Mouse (Mus musculus): Measurements from ENCODE around the gene Gm26657. TPM values are rescaled to one million over a fixed set of nuclear protein-coding genes. Genes with fewer than 3 reads are reported as not detected.

Gene Gm26657
- polyA plus RNA-seq, 1 experiment from 2014 or later, result not detected

Other genes starting within 250 kb of the Gm26657 start
- gene Actl7b, start 1.4 kb downstream of the Gm26657 start, polyA plus RNA-seq (2016; fragmentation: Nextera tagmentation; extraction: Ambion mirVana), result not detected in 2 replicates
- gene Actl7a, start 3.3 kb downstream of the Gm26657 start, polyA plus RNA-seq (2016; fragmentation: Nextera tagmentation; extraction: Ambion mirVana), result not detected in 2 replicates
- 80.1 and 87.7 TPM in 2 replicates for gene Elp1, start 62.3 kb downstream of the Gm26657 start, polyA plus RNA-seq (2016; fragmentation: Nextera tagmentation; extraction: Ambion mirVana)
- gene Fam206a, start 62.3 kb downstream of the Gm26657 start, polyA plus RNA-seq (2016; fragmentation: Nextera tagmentation; extraction: Ambion mirVana), result 25.7 and 26.1 TPM in 2 replicates
- gene Ctnnal1, start 125.1 kb downstream of the Gm26657 start, polyA plus RNA-seq (2016; fragmentation: Nextera tagmentation; extraction: Ambion mirVana), result 28.6 and 29.6 TPM in 2 replicates
- 11.9 and 12.9 TPM in 2 replicates for gene Tmem245, start 207.4 kb downstream of the Gm26657 start, polyA plus RNA-seq (2016; fragmentation: Nextera tagmentation; extraction: Ambion mirVana)

All from midbrain, embryonic 10.5 days (tissue).